Mouse (Mus musculus): Measurements from ENCODE around the gene Cdh13.

DNA sequence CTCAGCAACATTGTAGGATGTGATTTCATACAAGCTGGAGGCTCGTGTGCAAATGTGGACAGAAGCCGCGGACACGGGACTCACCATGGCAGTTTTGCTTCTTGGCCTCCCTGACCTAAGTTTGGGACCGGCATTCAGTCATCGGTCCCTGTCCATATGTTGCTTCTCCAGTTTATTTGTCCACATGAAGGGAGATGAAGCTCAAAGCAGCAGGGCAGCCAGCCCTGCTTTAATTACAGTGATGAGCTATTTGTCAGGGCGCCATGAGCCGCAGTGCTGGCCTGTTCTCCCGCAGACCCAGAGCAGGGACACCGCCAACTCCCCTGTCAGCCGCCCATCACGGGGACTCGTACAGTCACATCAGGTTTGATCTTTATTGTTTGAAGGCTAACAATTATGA is 502.1 kb downstream of the Cdh13 start:
- no peak for TF ChIP-seq POLR2A (IDR thresholded peaks at IDR 0.05; ENCODE audit: extremely low read depth, insufficient read depth, low read length)
- TF ChIP-seq CTCF (IDR thresholded peaks at IDR 0.05; ENCODE audit: extremely low read depth, insufficient read depth, low read length): no peak

All from cortical plate, adult 2 months (tissue).